Mouse (Mus musculus) cerebellum, postnatal 36 days (tissue): Measurements from ENCODE around the gene Gm49711.
A peak's percentile ranks its signal among the peaks of the same experiment; 100 is the strongest.

ENCODE experiments used
- DNase-seq, 2 experiments: peaks; one replicate each; pipeline ENCODE4 v3.0.0; 2021 to 2022; ENCODE audit warnings: mixed read lengths in 2 of 2

The Gm49711 gene

DNA sequence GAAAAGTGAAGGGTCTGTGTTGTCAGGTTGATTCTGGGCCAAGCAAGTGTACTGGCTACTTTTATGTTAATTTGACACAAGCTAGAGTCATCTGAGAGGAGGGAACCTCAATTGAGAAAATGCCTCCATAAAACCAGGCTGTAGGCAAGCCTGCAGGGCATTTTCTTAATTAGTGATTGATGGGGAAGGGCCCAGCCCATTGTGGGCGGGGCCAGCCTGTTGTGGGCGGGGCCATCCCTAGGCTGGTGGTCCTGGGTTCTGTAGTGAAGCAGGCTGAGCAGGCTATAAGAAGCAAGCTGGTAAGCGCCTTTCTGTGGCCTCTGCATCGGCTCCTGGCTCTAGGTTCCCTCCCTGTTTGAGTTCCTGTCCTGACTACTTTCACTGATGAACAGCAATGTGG lies 69.1 kb downstream of the Gm49711 start:
- no peak for DNase-seq

DNA sequence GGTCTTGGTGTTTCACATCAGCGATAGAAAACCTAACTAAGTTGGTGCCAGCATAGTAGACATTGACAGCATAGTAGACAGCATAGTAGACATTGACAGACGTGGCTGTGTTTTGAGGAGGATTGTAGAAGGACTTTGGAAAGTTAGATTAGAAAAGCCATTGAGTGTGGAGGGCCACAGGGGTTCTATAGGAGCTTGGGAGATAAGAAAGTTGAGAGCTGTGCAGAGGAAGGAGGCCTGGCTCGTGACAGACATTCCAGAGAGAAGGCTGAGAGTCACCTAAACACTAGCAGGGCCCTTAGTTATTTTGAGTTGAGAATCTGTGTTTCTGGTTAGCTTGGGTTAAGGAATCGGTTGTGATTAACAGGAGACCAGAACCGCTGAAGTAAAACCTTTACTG lies 69.5 kb downstream of the Gm49711 start:
- no peak for DNase-seq

- DNase-seq, result no peak
These were observed 71.7 kb downstream of the Gm49711 start for GRCm38 (mm10) chr16:92129843-92130242.

DNA sequence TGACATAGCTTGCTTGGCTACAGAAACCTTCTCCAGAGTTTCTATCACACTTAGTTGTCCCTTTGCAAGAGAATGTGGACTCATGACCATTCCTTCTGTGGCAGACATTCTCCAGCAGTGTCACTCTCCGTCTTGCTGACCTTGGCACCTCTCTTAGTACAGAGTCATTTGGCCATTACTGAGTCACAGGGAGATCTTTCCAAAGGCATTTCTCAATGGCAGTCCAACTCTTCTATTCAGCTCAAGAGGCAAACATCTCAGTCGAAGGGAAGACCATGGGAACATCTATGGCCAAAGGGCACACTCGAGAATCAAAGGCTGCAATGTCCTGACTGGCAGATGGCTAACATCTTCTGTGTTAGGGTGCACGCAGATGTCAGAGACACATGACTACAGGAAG lies 74.4 kb downstream of the Gm49711 start:
- no peak for DNase-seq

- DNase-seq, result no peak
These were observed 76.1 kb downstream of the Gm49711 start for GRCm38 (mm10) chr16:92134148-92134764.

GRCm38 (mm10) chr16:92136275-92136674 lies 78.2 kb downstream of the Gm49711 start:
- no peak for DNase-seq

DNA sequence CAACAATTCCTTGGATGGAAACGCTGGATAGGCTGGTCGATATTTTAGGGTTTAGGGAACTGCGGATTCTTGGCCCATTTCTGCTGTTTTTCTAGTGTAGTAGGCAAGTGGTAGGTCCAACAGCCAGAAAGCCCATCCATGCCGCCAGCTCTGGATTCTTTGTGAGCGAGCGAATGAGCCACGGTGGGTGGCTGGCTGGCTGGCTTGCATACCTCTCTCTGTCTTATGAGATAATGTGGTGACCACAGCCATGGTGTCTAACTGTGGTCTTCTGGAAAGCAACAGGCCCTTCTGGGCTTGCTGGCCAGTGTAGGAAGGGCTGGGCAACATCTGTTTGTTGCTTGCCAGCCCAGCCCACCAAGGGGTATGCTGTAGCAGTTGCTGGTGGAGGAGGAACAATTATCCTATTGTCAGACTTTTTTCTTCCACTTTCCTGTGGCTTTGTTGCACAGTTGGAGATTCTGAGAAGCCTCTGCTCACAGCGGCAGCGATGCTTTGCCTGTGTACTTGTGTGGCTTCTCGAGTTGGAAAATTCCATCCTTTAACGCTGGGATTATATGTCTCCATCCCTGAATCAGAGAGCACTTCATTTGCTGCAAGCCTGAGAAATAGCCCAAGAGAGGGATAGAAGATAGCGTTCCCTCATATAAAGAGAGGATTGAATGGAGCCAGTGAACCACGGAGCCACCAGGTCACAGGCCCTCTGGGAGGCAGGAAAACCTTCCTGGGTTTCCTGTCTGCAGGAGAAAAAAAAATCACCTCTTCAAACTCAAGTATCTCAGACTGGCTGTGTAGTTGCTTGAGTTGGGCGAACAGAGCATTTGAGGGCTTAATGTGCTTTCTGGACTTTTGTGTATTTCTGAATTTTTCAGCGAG lies 81.5 kb downstream of the Gm49711 start:
- DNase-seq, result no peak

GRCm38 (mm10) chr16:92140328-92140727 lies 82.2 kb downstream of the Gm49711 start:
- DNase-seq, result no peak

DNA sequence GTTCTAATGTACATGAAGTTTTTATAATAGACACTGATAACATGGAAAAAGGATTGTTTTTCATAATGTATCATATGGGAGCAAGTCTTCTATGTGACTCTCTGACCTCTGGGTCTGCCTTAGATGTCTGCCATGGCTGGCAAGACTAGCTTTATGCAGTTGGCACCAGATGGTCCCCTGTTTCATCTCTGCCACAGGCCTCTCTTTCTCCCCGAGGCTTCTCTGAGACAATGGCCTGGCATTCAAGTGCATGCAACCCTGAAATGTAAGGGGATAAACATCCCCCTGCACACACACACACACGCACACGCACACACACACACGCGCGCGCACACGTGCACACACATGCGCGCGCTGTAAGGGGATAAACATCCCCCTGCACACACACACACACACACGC lies 82.9 kb downstream of the Gm49711 start:
- DNase-seq, result no peak

GRCm38 (mm10) chr16:92142426-92143012 lies 84.4 kb downstream of the Gm49711 start:
- no peak for DNase-seq

- DNase-seq, result peak; percentile 24 to 27
These were observed 89.7 kb downstream of the Gm49711 start for GRCm38 (mm10) chr16:92147631-92148366.

- DNase-seq, result no peak
These were observed 90.2 kb downstream of the Gm49711 start for GRCm38 (mm10) chr16:92148367-92148728.

DNA sequence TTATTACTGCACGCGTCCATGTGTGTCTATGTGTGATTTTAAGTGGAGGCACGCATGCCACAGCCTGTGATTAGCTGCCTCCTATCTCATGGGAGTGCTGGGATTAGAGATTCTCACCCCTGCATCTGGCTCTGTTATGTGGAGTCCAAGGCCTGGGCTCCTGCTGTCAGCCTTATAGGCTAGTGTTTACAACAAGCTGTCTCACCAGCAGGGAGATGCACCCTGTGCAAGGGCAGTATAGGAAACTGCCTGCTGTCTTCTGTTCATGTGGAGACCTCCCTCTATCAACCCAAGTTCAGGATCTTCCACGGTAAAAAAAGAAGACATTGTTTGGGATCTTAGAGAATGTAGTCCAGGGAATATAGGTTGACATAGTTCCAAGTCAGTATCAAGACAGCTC lies 92.9 kb downstream of the Gm49711 start:
- DNase-seq, result no peak

- DNase-seq, result peak; percentile 54 to 65
These were observed 99.9 kb downstream of the Gm49711 start for GRCm38 (mm10) chr16:92158021-92158455.

GRCm38 (mm10) chr16:92158461-92159091 lies 100.5 kb downstream of the Gm49711 start:
- DNase-seq, result peak; percentile 81 to 89

- DNase-seq, result peak in 1 of 2 experiments; percentile 32
These were observed 101.0 kb downstream of the Gm49711 start for GRCm38 (mm10) chr16:92159114-92159513.

GRCm38 (mm10) chr16:92162289-92162688 lies 104.2 kb downstream of the Gm49711 start:
- no peak for DNase-seq

DNA sequence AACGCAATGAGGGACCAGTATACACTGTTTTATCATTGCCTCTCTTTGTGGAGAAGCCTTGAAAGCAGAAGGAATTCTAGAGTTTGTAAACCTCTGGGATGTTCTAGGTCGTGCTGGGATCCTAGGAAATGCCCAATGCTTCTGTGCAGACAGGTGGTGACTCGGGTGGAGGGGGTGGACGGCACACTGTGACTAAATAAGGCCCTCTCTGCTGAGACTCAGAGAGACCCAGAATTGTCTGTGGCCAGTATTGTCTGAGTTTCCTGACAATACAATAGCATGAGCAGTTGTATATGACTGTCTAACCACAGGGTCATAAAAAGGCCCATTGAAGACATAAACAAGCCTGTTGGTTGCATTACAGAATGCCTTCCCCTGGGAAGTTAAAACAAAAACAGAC lies 105.4 kb downstream of the Gm49711 start:
- DNase-seq, result no peak

DNA sequence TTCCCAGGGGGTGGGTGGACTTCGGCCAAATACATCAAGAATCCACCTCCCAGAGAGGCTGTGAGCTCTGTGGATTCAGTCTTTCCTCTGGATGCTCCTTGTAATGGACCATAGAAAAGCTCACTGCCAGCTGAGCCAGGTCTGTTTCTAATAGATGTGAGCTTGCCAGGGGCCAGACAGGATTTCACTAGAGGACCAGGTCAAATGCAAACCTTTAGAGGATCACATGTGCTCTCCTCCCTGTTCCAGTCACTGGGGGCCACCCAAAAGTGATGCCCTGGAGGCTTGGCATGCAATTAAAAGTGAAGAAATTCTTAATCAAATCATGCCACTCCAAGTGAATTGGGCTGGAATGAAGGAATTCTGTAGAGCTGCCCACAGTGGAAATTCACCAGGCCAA lies 117.9 kb downstream of the Gm49711 start:
- no peak for DNase-seq

DNA sequence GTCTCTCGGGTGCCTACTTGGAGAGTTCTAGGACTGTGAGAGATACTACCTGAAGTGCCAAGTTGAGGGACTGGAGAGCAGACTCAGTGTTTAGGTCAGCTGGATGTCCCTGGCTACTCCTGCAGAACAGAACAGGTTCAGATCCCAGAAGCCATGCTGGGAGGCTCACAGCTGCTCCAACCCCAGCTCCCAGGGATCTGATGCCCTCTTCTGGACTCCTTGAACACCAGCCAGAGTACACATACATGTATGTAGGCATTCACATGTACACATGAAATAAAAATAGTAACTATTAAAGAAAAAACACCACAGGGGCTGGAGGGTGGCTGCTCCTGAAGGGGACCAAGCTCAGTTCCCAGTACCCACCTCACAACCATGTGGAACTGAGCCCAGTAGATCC lies 119.6 kb downstream of the Gm49711 start:
- DNase-seq, result no peak

DNA sequence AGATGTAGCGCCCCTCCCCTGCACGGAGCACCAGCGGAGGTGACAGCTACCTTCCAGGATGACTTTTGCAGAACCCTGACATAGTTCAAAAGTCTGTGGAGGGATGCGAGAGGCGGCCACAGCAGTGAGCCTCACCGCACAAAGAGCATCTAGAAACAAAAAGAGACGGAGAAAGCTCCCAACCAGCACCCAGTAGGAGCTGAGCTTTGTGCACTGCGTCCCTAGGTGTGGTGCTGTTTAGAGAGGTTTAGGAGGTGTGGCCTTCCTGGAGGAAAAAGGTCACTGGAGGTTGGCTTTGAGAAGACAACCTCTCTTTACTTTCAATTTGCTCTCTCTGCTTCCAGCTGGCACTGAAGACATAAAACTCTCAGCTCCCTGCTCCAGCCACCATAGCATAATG lies 121.2 kb downstream of the Gm49711 start:
- DNase-seq, result no peak

DNA sequence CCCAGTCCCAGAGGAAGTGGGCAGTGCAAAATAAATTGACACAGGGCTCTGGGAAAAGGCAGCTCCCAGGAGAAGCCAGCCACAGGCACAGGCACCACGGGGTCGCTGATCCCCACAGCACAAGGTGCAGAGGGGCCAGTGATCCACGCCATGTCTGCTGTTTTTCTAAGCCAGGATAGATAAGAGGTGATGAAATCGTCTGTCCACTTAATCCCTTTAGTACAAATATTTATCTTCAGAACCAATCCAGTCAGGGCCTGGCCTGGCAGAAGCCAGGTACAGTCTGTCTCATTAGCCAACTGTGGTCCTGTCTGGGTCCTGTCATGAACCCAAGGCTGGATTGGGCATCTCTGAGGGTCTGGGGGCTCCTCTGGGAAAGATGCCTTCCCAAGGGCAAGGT lies 125.4 kb downstream of the Gm49711 start:
- DNase-seq, result no peak

DNA sequence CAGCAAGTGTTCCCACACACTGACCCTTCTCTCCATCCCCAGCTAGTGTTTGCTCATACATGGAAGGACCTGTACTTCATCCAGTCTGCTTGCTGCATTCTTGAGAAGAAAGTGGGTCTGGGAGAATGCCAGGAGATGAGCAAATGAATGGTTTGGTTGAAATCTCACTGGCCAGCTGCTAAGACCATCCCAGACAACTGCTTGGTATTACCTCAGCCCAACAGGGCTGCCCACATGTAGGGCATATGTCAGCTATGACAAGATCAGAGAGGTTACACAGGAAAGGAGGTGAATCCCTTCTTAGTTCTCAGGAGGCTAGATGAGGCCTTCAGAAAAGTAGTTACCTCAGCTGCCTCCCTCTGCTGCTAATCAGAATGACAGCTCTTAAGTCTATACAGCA lies 132.5 kb downstream of the Gm49711 start:
- no peak for DNase-seq
